Mouse (Mus musculus): Measurements from ENCODE around the gene Ldlr.
A peak's percentile ranks its signal among the peaks of the same experiment; 100 is the strongest.
"Not testable (repeated sequence)": the region's sequence is repeated elsewhere in the genome, so short reads cannot be mapped to it uniquely, and the experiment has no call there.

Ldlr gene

GRCm38 (mm10) chr9:21723377-21724146 is at the start of gene Ldlr:
TSS of gene Ldlr (plus strand) at chr9:21723483.
- DNase-seq = peak; percentile 90 to 94

- DNase-seq = no peak
Measured at GRCm38 (mm10) chr9:21677706-21678105, 45.6 kb upstream of the Ldlr start.

- no peak for DNase-seq
Measured at GRCm38 (mm10) chr9:21680448-21680847, 42.8 kb upstream of the Ldlr start.

GRCm38 (mm10) chr9:21682827-21683226 is 40.5 kb upstream of the Ldlr start:
- no peak for DNase-seq

GRCm38 (mm10) chr9:21683897-21684296 is 39.4 kb upstream of the Ldlr start:
- no peak for DNase-seq

- no peak for DNase-seq
Measured at GRCm38 (mm10) chr9:21688554-21688953, 34.7 kb upstream of the Ldlr start.

GRCm38 (mm10) chr9:21690031-21690430 is 33.3 kb upstream of the Ldlr start:
- no peak for DNase-seq

- DNase-seq = peak in 1 of 2 experiments; percentile 32
Measured at GRCm38 (mm10) chr9:21691862-21692261, 31.4 kb upstream of the Ldlr start.

GRCm38 (mm10) chr9:21692491-21692890 is 30.8 kb upstream of the Ldlr start:
- no peak for DNase-seq

- DNase-seq = no peak
Measured at GRCm38 (mm10) chr9:21694071-21694470, 29.2 kb upstream of the Ldlr start.

GRCm38 (mm10) chr9:21695229-21695792 is 28.0 kb upstream of the Ldlr start:
- DNase-seq = no peak

GRCm38 (mm10) chr9:21697121-21697520 is 26.2 kb upstream of the Ldlr start:
- no peak for DNase-seq

GRCm38 (mm10) chr9:21699280-21699679 is 24.0 kb upstream of the Ldlr start:
- DNase-seq = not testable (repeated sequence)

GRCm38 (mm10) chr9:21701091-21701490 is 22.2 kb upstream of the Ldlr start:
- no peak for DNase-seq

GRCm38 (mm10) chr9:21703494-21703893 is 19.8 kb upstream of the Ldlr start:
- no peak for DNase-seq

GRCm38 (mm10) chr9:21706085-21706484 is 17.2 kb upstream of the Ldlr start:
- no peak for DNase-seq

- no peak for DNase-seq
Measured at GRCm38 (mm10) chr9:21706586-21707265, 16.6 kb upstream of the Ldlr start.

- no peak for DNase-seq
Measured at GRCm38 (mm10) chr9:21709340-21709739, 13.9 kb upstream of the Ldlr start.

- peak; percentile 45 to 46 for DNase-seq
Measured at GRCm38 (mm10) chr9:21715298-21715697, 8.0 kb upstream of the Ldlr start.

GRCm38 (mm10) chr9:21717015-21717414 is 6.3 kb upstream of the Ldlr start:
- no peak for DNase-seq

GRCm38 (mm10) chr9:21721036-21721435 is 2.2 kb upstream of the Ldlr start:
- no peak for DNase-seq

- peak; percentile 93 to 96 for DNase-seq
Measured at GRCm38 (mm10) chr9:21724147-21724536, 859 bp downstream of the Ldlr start.

- no peak for DNase-seq
Measured at GRCm38 (mm10) chr9:21725224-21726121, 2.2 kb downstream of the Ldlr start.
